Mouse (Mus musculus) ES-Bruce4 (cell line): Measurements from ENCODE around the gene Gramd4.

ENCODE experiments used
- CTCF ChIP-seq: IDR thresholded peaks from one replicate; pipeline ENCODE4 v1.8.1; 2011; ENCODE audit warnings: low read depth, low read length
- EP300 ChIP-seq: IDR thresholded peaks from 2 replicates; pipeline ENCODE4 v1.6.1; 2011; ENCODE audit warnings: low read depth, low read length; ENCODE audit not compliant: insufficient read depth
- POLR2A ChIP-seq: IDR thresholded peaks from one replicate; pipeline ENCODE4 v1.8.1; 2011; ENCODE audit warnings: low read length; ENCODE audit not compliant: insufficient read depth

DNA sequence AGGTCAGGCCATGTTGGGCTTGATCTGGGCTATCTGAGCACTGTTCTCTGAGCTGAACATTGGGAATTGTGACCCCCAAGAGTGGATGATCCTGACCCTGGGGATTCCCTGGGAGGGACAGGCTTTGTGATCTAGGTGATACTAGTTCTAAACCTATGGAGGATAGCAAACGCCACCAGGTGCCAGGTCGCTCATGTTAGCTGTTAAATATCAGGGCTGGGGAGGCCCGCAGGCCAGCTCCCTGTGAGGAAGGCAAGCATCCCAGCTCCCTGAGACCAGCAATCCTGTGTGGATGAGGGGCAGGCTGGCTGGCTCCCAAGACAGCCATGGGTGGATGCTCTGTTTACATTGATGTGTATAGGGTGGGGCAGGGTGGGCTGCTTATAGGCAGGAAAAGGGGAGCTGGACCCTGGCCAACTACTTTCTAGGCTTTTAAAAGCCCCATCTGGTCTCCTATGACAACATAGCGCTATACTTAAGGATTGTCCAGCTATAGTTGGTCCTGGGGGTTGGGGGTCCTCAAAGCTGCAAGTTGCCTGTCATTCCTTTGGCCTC is 10.5 kb downstream of the Gramd4 start:
- no peak for TF ChIP-seq POLR2A
- no peak for TF ChIP-seq CTCF
- TF ChIP-seq EP300: no peak
